Mouse (Mus musculus) lung, adult 10 weeks (tissue): Measurements from ENCODE around the gene 9130230L23Rik. TPM values are rescaled to one million over a fixed set of nuclear protein-coding genes. Genes with fewer than 3 reads are reported as not detected.

Experiments
- polyA plus RNA-seq: library from polyadenylated mRNA; stranded (reverse); fragments of 350-450 nt; fragmentation: Illumina TruSeq; extraction: RNeasy Lipid Tissue Mini Kit (QIAGEN cat#74804); gene quantifications from one replicate; pipeline ENCODE4 v1.2.3, GENCODE M21; 2014; ENCODE audit warnings: low read depth, low replicate concordance; ENCODE audit not compliant: insufficient read depth

The 9130230L23Rik gene
- polyA plus RNA-seq = 3.7 TPM

DNA sequence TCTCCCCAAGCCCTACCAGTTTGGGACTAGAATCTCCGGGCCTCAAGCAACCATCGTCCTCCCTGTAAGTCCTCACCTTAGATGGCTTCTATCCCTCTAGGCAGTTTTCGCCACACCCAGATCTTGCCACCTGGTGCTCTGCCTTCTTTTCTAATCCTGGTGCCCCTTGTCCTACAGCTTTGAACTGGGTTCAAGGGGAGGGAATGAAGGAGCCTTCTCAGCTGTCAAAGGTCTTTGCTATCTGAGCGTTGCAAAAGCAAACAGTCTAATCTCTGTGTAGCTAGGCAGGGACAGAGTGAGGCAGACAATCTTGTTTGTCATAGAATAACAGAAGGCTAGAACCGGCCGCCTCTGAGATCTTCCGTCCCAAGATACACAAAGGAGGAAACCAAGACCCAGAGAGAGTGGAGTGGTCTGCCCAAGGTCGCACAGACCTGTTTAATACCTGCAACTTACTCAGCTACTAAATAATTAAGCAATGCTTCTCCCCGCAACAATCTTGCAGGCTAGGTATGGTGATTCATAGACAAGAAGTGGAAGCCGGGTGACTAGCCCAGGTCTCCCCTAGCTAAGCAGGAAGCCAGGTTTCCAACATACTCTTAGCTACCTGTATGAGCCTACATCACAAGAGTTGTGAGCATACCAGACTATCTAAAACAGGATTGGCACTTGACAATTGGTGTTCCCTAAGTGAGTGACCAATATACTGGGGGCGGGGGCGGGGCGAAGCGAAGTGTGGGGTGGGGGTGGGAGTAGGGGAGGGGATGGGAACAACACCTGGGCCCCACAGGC is at the start of gene 9130230L23Rik:
Gene 9130230L23Rik (minus strand): TSS at position 152 of the 792 bp plus-strand sequence.

DNA sequence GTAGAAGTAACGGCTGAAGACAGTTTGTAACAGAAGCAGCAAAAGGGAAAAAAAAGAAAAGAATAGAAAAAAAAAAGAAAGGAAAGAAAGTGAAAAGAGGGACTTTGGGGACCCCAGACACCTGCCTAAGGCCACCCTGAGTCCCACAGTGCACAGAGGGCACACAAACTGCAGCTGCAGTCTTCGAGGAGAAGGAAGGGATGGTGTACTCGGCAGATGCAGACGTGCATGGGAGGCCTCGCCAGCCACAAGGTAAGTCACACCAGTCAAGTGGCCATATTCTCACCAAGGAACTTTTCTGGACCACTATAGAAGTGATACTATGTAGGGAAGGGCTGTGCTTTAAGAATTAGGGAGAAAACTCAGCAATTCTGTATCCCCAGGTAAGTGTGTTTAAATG is 69.3 kb downstream of the 9130230L23Rik start, which contains the start of gene Chrna9:
Gene Chrna9 (plus strand): TSS at position 139 of the 400 bp plus-strand sequence.

Other genes with a start within 250 kb of the 9130230L23Rik start
- 2.0 TPM for gene N4bp2, start 240.8 kb downstream of the 9130230L23Rik start, polyA plus RNA-seq
- gene Rhoh, start 143.1 kb downstream of the 9130230L23Rik start, polyA plus RNA-seq = 4.1 TPM
- gene Chrna9, start 69.4 kb downstream of the 9130230L23Rik start, polyA plus RNA-seq = not detected
- 5.0 TPM for gene Rbm47, start 168.8 kb upstream of the 9130230L23Rik start, polyA plus RNA-seq